Mouse (Mus musculus) embryonic facial prominence, embryonic 13.5 days (tissue): ENCODE measurements at regions not wholly inside any gene's neighbourhood (a gene's known extent, or its start where the extent isn't known, plus 50 kb on each side); places are given as distances from the start of the nearest gene placed in this dataset.
A peak's percentile ranks its signal among the peaks of the same experiment; 100 is the strongest.

Experiments
- ATAC-seq: fragments of 200-750 bp; cut with Nextera tagmentation; 2 replicates; pipeline ENCODE4 v1.8.0; 2017; ENCODE audit warnings: low read depth; ENCODE audit not compliant: insufficient number of reproducible peaks, insufficient read depth, low FRiP score, low TSS enrichment
- H3K27ac ChIP-seq: fragments of 300-500 bp; sonication (generic); 2 replicates; pipeline ENCODE4 v1.5.1; 2015; ENCODE audit warnings: moderate library complexity, mild to moderate bottlenecking, inconsistent platforms
- H3K27me3 ChIP-seq: fragments of 300-500 bp; sonication (generic); 2 replicates; pipeline ENCODE4 v1.6.1; 2015; ENCODE audit warnings: mild to moderate bottlenecking, inconsistent platforms
- H3K36me3 ChIP-seq: fragments of 300-500 bp; sonication (generic); 2 replicates; pipeline ENCODE4 v1.6.1; 2015; ENCODE audit warnings: mild to moderate bottlenecking, inconsistent platforms
- H3K4me1 ChIP-seq: fragments of 300-500 bp; sonication (generic); 2 replicates; pipeline ENCODE4 v1.6.1; 2015; ENCODE audit warnings: inconsistent platforms
- H3K4me2 ChIP-seq: fragments of 300-500 bp; sonication (generic); 2 replicates; pipeline ENCODE4 v1.6.1; 2015; ENCODE audit warnings: moderate library complexity, mild to moderate bottlenecking, inconsistent platforms
- H3K4me3 ChIP-seq: fragments of 300-500 bp; sonication (generic); 2 replicates; pipeline ENCODE4 v1.5.1; 2015; ENCODE audit warnings: mild to moderate bottlenecking, inconsistent platforms
- H3K9ac ChIP-seq: fragments of 300-500 bp; sonication (generic); 2 replicates; pipeline ENCODE4 v1.6.1; 2015; ENCODE audit warnings: mild to moderate bottlenecking, inconsistent platforms
- H3K9me3 ChIP-seq: fragments of 300-500 bp; sonication (generic); 2 replicates; pipeline ENCODE4 v1.6.1; 2016; ENCODE audit warnings: inconsistent platforms
- WGBS: fragments of 180-500 bp; shearing (Covaris S2); methylation state at CpG from one replicate; pipeline ENCODE4 v1.1.7; 2015; ENCODE audit warnings: mixed read lengths; 5-methylcytosine and 5-hydroxymethylcytosine counted together

DNA sequence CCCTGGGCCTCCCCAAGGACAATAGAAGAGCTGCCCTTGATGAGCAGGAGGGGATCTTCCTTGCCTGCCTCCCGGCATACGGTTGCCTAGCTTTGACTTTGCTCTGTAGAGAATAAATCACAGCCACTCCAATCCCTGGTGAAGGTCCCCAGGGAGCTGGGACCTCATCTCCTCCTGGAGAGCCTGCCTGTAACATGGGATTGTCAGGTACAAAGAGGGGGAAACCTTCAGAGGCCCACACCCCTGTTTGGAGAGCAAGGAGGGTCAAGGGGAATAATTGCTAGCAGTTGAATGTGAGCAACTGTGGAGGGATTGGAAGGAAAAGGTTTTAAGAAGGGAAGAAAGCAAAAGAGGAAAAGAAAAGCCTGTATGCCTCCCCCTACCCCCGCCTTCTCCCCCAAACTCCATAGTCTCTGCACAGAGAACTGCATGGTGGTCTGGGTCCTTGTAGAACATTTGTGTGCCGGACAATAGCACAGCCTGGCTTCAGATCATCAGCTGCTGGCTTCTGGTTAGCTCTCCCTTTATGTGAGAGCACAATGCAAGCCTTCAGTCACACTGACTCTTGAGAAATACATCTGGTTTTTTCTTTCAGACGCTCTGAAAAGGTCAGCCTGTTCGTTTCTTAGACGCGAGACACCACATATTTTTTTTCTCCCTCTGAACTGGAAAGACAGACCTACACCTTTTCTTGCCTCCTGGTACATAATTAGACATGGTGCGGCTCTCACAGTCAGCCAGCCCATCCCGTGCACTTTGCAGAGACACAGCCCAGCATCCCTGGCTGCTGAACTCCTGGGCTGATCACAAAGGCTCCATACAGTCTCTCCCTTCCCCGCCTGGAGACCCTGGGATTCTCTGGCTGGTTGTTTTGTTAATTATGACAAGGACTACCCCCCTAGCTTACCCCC, 292.5 kb upstream of the Zfp462 start:
- no peaks in the 10 kb centered on the region for H3K36me3 ChIP-seq
- 13% methylated on average over 11 of the region's 11 CpGs for WGBS
- H3K27me3 ChIP-seq: no peaks in the 10 kb centered on the region
- peaks cover 16% of the 10 kb centered on the region for H3K4me1 ChIP-seq
- H3K27ac ChIP-seq: peak overlapping the region; percentile 60
- no peak for ATAC-seq
- H3K9me3 ChIP-seq: no peaks in the 10 kb centered on the region
- H3K9ac ChIP-seq: peak overlapping the region; percentile 32; the same call in 1 of the 2 replicates
- H3K4me2 ChIP-seq: peak overlapping the region; percentile 32
- H3K4me3 ChIP-seq: no peak overlapping the region

GRCm38 (mm10) chr4:54653097-54653776, 291.6 kb upstream of the Zfp462 start:
- H3K9me3 ChIP-seq: no peaks in the 10 kb centered on the region
- 41% methylated on average over 10 of the region's 10 CpGs for WGBS
- no peaks in the 10 kb centered on the region for H3K27me3 ChIP-seq
- 0 out of 2 replicates have a peak overlapping the region, but pooled peaks have one; percentile 60 for H3K27ac ChIP-seq
- H3K36me3 ChIP-seq: no peaks in the 10 kb centered on the region
- H3K4me1 ChIP-seq: peaks cover 16% of the 10 kb centered on the region
- H3K4me3 ChIP-seq: no peak overlapping the region
- H3K9ac ChIP-seq: no peak overlapping the region
- no peak for ATAC-seq
- H3K4me2 ChIP-seq: no peak overlapping the region; the same call in 1 of the 2 replicates
